Mouse (Mus musculus): Measurements from ENCODE around the gene Vps26c. TPM values are rescaled to one million over a fixed set of nuclear protein-coding genes. Genes with fewer than 3 reads are reported as not detected.

The Vps26c gene
- polyA plus RNA-seq, 1 experiment from 2014 or later, result 20.6 TPM

DNA sequence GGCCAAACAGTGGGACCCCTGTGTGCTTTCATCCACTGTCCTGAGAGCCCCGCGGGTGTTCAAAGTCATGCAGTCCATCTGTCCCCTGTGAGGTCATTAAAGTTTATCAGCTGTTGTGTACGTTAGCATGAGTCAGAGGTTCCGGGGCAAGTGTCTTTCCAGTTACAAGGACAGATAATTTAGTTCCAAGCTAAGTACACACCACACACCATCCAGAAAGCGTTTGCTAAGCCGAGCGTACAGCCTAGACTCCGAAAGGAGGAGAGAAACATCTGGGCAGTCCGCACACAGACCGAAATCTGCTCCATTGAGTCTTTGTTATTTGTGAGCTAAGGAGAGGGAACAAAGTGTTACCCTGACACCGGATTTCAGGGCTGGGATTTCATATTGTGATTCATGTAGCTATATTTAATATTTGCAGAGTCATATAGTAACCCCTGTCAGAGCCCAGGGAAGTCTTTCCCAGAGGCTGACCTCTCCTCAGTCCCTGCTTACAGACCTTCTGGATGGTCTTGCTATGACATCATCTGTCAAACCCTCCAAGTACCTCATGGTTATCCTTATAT, 18.0 kb upstream of the Vps26c start:
- H3K4me1 ChIP-seq (replicated peaks), result peaks cover 8% of the 10 kb centered on the region
- peak overlapping the region; percentile 54 for H3K27ac ChIP-seq (replicated peaks)
- no peak overlapping the region for H3K4me2 ChIP-seq
- peak; percentile 60 for ATAC-seq (ENCODE audit: insufficient read depth)
- no peaks in the 10 kb centered on the region for H3K36me3 ChIP-seq (replicated peaks)
- 45% methylated on average over 11 of the region's 11 CpGs for WGBS (ENCODE audit: insufficient replicate concordance)
- no peaks in the 10 kb centered on the region for H3K9me3 ChIP-seq (replicated peaks)
- H3K4me3 ChIP-seq (replicated peaks), result no peak overlapping the region
- no peak overlapping the region for H3K9ac ChIP-seq
- no peaks in the 10 kb centered on the region for H3K27me3 ChIP-seq

DNA sequence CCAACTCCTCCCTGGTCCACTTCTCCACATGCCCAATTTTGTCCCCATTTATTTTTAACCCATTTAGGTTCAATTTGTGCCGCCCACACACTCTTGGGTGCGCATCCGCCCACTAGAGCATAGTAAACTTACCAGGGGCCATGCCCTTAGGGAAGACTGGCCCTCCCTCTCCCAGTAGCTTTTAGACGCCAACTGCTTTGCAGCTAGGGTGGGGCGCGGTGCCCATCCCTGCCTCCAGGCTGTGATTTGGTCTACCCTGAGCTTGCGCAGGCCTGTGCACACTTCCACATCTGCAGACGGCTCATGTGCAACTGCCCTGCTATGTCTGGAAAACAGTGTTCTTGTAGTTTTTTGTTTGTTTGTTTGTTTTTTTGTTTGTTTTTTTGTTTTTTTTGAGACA, 16.3 kb upstream of the Vps26c start:
- Histone ChIP-seq H3K4me1 (replicated peaks) (peaks cover 8% of the 10 kb centered on the region), H3K4me2 (no peak overlapping the region), H3K36me3 (replicated peaks) (no peaks in the 10 kb centered on the region), H3K4me3 (replicated peaks) (no peak overlapping the region), H3K27me3 (no peaks in the 10 kb centered on the region), H3K27ac (replicated peaks) (no peak overlapping the region), H3K9me3 (replicated peaks) (no peaks in the 10 kb centered on the region), H3K9ac (no peak overlapping the region)
- 82% methylated on average over 8 of the region's 8 CpGs for WGBS (ENCODE audit: insufficient replicate concordance)
- no peak for ATAC-seq (ENCODE audit: insufficient read depth)

DNA sequence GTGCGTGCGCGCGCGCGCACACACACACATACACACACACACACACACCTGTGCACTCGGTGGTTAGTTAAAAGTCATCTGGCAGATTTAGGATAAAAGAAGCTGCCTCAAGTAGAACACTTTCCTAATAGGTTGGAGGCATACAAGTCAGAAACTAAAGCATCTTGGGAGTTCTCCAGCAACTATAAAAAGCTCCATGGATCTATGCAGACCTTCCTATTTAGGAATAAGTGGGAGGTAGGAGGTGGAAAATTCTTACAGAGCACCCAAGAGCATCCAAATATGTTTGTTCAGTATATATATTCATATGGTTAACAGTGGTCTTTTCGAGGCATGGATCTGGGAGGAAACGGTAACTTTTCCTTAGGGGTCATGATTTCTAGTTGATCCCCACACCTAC, 13.5 kb upstream of the Vps26c start:
- ATAC-seq (ENCODE audit: insufficient read depth), result no peak
- WGBS (ENCODE audit: insufficient replicate concordance), result 87% methylated on average over 9 of the region's 9 CpGs
- no peak overlapping the region for H3K4me2 ChIP-seq

DNA sequence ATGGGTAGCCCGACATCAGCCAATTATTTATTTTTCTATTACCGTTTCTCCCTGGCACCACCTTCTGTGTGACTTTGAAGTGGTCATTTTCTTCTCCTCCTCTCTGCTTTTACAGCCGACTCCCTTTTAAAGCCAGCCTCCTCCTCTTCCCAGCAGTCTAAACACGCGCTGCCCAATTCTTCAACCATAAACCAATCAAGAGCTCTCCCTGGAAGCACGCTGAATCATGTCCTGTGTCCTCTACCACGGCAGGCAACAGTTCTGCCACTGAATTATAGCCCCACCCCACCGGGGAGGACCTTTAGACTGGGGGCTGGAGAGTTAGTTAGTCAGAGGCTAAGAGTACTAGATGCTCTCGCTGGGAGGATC, 10.5 kb upstream of the Vps26c start:
- Histone ChIP-seq H3K9ac (no peak overlapping the region), H3K4me2 (no peak overlapping the region)
- WGBS (ENCODE audit: insufficient replicate concordance), result 24% methylated on average over 9 of the region's 9 CpGs

More for the DNA sequence above, 13.5 kb upstream of the Vps26c start:
- H3K9me3 ChIP-seq (replicated peaks), result no peaks in the 10 kb centered on the region
- H3K4me3 ChIP-seq (replicated peaks), result no peak overlapping the region
- no peak overlapping the region for H3K27ac ChIP-seq (replicated peaks)
- peaks cover 14% of the 10 kb centered on the region for H3K4me1 ChIP-seq (replicated peaks)
- no peaks in the 10 kb centered on the region for H3K36me3 ChIP-seq (replicated peaks)
- H3K9ac ChIP-seq, result no peak overlapping the region
- H3K27me3 ChIP-seq, result no peaks in the 10 kb centered on the region

DNA sequence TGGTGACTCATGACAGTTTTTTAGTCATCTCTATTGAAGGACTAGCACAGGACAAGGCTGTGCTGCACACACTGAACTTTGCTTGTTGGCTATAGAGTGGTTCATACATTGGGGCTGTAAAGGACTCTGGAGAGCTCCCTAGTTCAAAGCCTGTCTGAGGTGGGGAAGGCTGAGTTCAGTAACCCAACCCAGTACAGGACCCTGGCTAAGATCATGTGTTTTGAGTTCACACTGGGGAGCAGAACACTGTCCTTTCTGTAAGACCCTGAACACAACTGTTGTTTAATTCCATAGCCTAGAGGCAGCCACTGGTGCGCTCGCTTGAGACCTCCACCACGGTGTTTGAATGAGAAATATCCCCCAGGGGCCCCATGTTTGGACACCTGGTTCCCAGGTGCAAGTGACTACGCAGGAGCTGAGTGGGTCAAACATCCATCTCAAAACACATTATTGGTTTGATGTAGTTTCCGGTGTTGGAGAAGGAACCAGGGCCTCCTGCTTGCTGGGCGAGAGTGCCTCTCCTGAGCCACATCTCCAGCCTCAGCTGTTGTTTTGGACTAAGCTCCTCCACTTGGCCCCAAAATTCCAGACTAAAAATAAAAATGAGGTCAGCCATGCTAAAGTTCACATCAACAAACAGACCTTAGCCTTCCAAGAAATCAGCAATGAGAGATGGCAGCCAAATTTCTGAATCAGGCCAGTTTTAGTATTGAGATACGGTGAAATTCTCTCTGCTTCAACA, 10.0 kb upstream of the Vps26c start:
- H3K4me2 ChIP-seq, result no peak overlapping the region
- peak overlapping the region; percentile 55 for H3K27ac ChIP-seq (replicated peaks)
- no peaks in the 10 kb centered on the region for H3K27me3 ChIP-seq
- ATAC-seq (ENCODE audit: insufficient read depth), result 0 out of 2 replicates have a peak, but pooled peaks have one; percentile 35
- H3K9ac ChIP-seq, result no peak overlapping the region
- H3K4me3 ChIP-seq (replicated peaks), result no peak overlapping the region
- no peaks in the 10 kb centered on the region for H3K36me3 ChIP-seq (replicated peaks)
- H3K4me1 ChIP-seq (replicated peaks), result peaks cover 10% of the 10 kb centered on the region
- H3K9me3 ChIP-seq (replicated peaks), result no peaks in the 10 kb centered on the region
- 70% methylated on average over 7 of the region's 7 CpGs for WGBS (ENCODE audit: insufficient replicate concordance)

More for the DNA sequence above, 10.5 kb upstream of the Vps26c start:
- H3K4me1 ChIP-seq (replicated peaks), result peaks cover 10% of the 10 kb centered on the region
- no peaks in the 10 kb centered on the region for H3K9me3 ChIP-seq (replicated peaks)
- H3K4me3 ChIP-seq (replicated peaks), result no peak overlapping the region
- H3K27ac ChIP-seq (replicated peaks), result no peak overlapping the region; the same call in 1 of the 2 replicates
- H3K36me3 ChIP-seq (replicated peaks), result no peaks in the 10 kb centered on the region
- no peaks in the 10 kb centered on the region for H3K27me3 ChIP-seq
- ATAC-seq (ENCODE audit: insufficient read depth), result peak; percentile 75

DNA sequence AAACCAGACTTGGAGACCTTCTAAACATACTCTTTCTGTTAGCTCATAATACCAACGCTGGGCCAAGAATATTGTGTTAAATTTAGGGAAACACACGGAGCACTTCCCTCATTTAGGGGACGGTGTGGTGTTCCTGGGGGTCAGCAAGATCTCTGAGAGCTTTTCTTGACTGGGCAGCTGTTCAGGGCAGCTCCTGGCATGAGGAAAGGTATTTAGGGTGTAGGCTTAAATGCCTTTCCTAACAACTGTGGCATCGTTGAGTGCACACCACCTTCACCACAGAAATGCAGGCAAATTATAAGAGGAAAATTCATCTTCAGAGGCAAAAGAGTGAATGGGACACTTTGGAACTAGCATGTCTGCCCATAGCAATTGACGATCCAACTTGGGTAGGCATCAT, 9.1 kb upstream of the Vps26c start:
- Histone ChIP-seq H3K27me3 (no peaks in the 10 kb centered on the region), H3K9ac (no peak overlapping the region), H3K9me3 (replicated peaks) (no peaks in the 10 kb centered on the region), H3K27ac (replicated peaks) (no peak overlapping the region), H3K4me1 (replicated peaks) (peaks cover 10% of the 10 kb centered on the region), H3K36me3 (replicated peaks) (no peaks in the 10 kb centered on the region), H3K4me3 (replicated peaks) (no peak overlapping the region), H3K4me2 (no peak overlapping the region)
- no peak for ATAC-seq (ENCODE audit: insufficient read depth)
- 69% methylated on average over 5 of the region's 5 CpGs for WGBS (ENCODE audit: insufficient replicate concordance)

DNA sequence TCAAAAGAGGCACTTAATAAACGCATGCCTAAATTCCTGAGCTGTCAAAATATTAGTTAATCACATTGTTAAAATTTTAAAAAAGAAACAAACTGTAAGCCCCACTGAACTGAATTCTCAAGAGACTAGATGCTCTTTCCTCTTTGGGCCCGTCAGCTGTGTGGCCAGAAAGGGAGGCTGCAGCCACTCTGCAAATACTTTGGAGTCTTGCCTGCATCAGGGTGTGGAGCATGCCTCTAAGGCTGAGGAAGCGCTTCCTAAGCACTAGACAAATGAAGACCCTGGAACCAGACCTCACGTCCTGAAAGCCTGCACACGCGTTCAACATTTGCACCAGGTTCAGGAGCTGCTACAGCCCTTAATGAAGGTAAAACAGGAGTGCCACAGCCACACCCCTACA, 7.0 kb upstream of the Vps26c start:
- 77% methylated on average over 6 of the region's 6 CpGs for WGBS (ENCODE audit: insufficient replicate concordance)
- H3K4me3 ChIP-seq (replicated peaks), result no peak overlapping the region
- no peak overlapping the region for H3K27ac ChIP-seq (replicated peaks)
- H3K4me1 ChIP-seq (replicated peaks), result peaks cover 10% of the 10 kb centered on the region
- H3K36me3 ChIP-seq (replicated peaks), result no peaks in the 10 kb centered on the region
- H3K4me2 ChIP-seq, result no peak overlapping the region
- H3K9ac ChIP-seq, result no peak overlapping the region
- H3K27me3 ChIP-seq, result no peaks in the 10 kb centered on the region
- no peaks in the 10 kb centered on the region for H3K9me3 ChIP-seq (replicated peaks)
- ATAC-seq (ENCODE audit: insufficient read depth), result no peak

DNA sequence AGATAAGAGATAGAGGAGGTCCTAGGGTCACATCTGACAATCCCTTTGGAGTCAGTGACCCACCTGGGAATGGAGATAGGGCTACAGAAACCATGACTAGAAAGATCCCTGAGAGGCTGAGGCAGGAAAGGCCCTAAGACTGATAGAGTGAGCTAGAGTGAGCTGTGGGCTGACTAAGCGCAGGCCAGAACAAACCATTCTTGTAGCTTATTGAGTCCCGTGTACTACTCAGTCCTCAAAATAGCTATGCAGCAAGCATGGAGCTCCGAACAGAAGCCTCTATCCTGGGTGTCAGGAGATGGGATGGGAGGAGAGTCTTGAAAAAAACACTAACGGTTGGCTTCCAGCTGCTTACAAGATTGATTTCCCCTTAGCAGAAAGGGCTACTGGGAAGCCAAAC, 4.6 kb upstream of the Vps26c start:
- no peak overlapping the region for H3K4me3 ChIP-seq (replicated peaks)
- 66% methylated on average over 4 of the region's 4 CpGs for WGBS (ENCODE audit: insufficient replicate concordance)
- ATAC-seq (ENCODE audit: insufficient read depth), result no peak
- H3K27me3 ChIP-seq, result no peaks in the 10 kb centered on the region
- H3K9ac ChIP-seq, result no peak overlapping the region
- no peaks in the 10 kb centered on the region for H3K36me3 ChIP-seq (replicated peaks)
- no peak overlapping the region for H3K4me2 ChIP-seq
- H3K9me3 ChIP-seq (replicated peaks), result no peaks in the 10 kb centered on the region
- H3K27ac ChIP-seq (replicated peaks), result no peak overlapping the region
- H3K4me1 ChIP-seq (replicated peaks), result peaks cover 17% of the 10 kb centered on the region

DNA sequence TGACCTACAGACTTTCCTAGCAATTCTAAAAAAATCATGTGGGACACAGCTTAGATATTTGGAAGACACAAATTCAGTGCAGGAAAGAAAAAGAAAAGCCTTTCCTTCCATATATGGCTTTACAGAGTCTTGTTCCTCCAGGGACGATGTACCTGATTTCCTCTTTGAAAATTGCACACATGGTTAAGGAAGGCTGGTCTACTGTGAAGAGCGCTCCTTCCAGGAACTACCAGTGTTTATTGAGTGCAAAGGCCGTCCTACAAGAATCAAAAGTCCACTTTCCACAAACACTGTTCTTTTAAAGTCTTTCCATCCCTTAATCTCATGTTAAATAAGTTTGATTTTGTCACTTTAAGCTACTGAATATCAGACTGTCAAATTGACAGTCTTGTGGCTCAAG, 916 bp upstream of the Vps26c start:
- Histone ChIP-seq H3K27me3 (no peaks in the 10 kb centered on the region), H3K4me3 (replicated peaks) (peak overlapping the region; percentile 95), H3K4me1 (replicated peaks) (peaks cover 35% of the 10 kb centered on the region), H3K9ac (peak overlapping the region; percentile 84), H3K27ac (replicated peaks) (peak overlapping the region; percentile 94; the same call in 1 of the 2 replicates), H3K4me2 (peak overlapping the region; percentile 87), H3K9me3 (replicated peaks) (no peaks in the 10 kb centered on the region), H3K36me3 (replicated peaks) (no peaks in the 10 kb centered on the region)
- 42% methylated on average over 3 of the region's 3 CpGs for WGBS (ENCODE audit: insufficient replicate concordance)
- ATAC-seq (ENCODE audit: insufficient read depth), result no peak

DNA sequence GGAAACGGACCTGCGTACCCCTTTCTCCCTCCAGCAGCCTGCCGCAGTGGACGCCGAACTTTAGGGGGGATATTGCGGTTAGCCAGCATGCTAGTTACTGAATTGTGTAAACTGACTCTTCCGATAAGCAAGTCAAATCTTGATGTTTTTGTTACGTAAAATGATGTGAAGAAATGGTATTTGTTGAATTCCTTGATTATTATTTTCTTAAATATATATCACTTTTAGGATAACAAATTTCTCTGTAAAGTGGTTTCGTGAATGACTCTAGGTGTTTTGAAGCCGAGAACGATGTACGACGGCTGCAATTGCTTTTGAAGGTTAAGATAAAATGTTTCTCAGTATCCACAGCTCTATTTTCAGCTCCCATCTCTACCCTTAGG, 513 bp upstream of the Vps26c start:
- Histone ChIP-seq H3K36me3 (replicated peaks) (no peaks in the 10 kb centered on the region), H3K4me3 (replicated peaks) (peak overlapping the region; percentile 95), H3K9me3 (replicated peaks) (no peaks in the 10 kb centered on the region), H3K4me2 (peak overlapping the region; percentile 87), H3K27me3 (no peaks in the 10 kb centered on the region), H3K4me1 (replicated peaks) (peaks cover 36% of the 10 kb centered on the region), H3K27ac (replicated peaks) (peak overlapping the region; percentile 94), H3K9ac (peak overlapping the region; percentile 84)
- WGBS (ENCODE audit: insufficient replicate concordance), result under 1% methylated on average over 13 of the region's 13 CpGs
- no peak for ATAC-seq (ENCODE audit: insufficient read depth)

DNA sequence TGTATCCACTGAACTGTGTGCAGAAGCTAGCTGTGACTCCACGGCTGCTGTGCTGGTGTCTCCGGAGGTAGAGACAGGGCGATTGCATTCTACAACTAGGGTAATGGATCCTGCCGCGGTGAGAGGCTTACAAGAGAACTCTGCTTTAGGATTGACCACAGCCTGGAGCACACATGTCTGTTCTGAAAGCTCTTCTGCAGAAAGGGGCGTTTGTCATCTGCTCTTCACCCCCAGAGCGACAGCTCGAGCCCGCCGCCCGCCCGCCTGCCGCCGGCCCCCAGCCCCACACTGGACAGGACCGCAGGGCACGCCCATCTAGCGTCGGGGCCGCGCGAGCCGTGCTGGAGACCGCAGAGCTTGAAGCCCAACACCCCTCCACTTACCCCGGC, 681 bp downstream of the Vps26c start:
- peak overlapping the region; percentile 95 for H3K4me3 ChIP-seq (replicated peaks)
- H3K4me2 ChIP-seq, result peak overlapping the region; percentile 87
- WGBS (ENCODE audit: insufficient replicate concordance), result under 1% methylated on average over 24 of the region's 24 CpGs
- H3K36me3 ChIP-seq (replicated peaks), result 0 out of 2 replicates have a peak, but pooled peaks cover 4% of the 10 kb centered on the region
- H3K9ac ChIP-seq, result peak overlapping the region; percentile 84
- no peaks in the 10 kb centered on the region for H3K27me3 ChIP-seq
- peak overlapping the region; percentile 94 for H3K27ac ChIP-seq (replicated peaks)
- no peaks in the 10 kb centered on the region for H3K9me3 ChIP-seq (replicated peaks)
- ATAC-seq (ENCODE audit: insufficient read depth), result peak; percentile 57
- peaks cover 46% of the 10 kb centered on the region for H3K4me1 ChIP-seq (replicated peaks)

All from liver, embryonic 15.5 days (tissue).